Mouse (Mus musculus) heart, adult 11 months (tissue): Measurements from ENCODE around the gene Cdc42ep3.

Experiments
- DNase-seq: peaks from one replicate; pipeline ENCODE4 v3.0.0; 2022

The Cdc42ep3 gene

GRCm38 (mm10) chr17:79354444-79355270, at the start of gene Cdc42ep3:
Cdc42ep3 (minus strand) TSS chr17:79355091.
- DNase-seq: peak; percentile 99

- peak; percentile 91 for DNase-seq
Observed at GRCm38 (mm10) chr17:79400356-79400755, 45.5 kb upstream of the Cdc42ep3 start.

GRCm38 (mm10) chr17:79398416-79398815, 43.5 kb upstream of the Cdc42ep3 start:
- DNase-seq: no peak

- no peak for DNase-seq
Observed at GRCm38 (mm10) chr17:79394799-79395198, 39.9 kb upstream of the Cdc42ep3 start.

- no peak for DNase-seq
Observed at GRCm38 (mm10) chr17:79393886-79394285, 39.0 kb upstream of the Cdc42ep3 start.

GRCm38 (mm10) chr17:79387465-79388066, 32.7 kb upstream of the Cdc42ep3 start:
- DNase-seq: no peak

- DNase-seq: no peak
Observed at GRCm38 (mm10) chr17:79381485-79381884, 26.6 kb upstream of the Cdc42ep3 start.

- peak; percentile 92 for DNase-seq
Observed at GRCm38 (mm10) chr17:79379191-79379590, 24.3 kb upstream of the Cdc42ep3 start.

GRCm38 (mm10) chr17:79376434-79377210, 21.7 kb upstream of the Cdc42ep3 start:
- no peak for DNase-seq

GRCm38 (mm10) chr17:79372973-79373372, 18.1 kb upstream of the Cdc42ep3 start:
- no peak for DNase-seq

GRCm38 (mm10) chr17:79364749-79365450, 10.0 kb upstream of the Cdc42ep3 start:
- no peak for DNase-seq

- DNase-seq: peak; percentile 97
Observed at GRCm38 (mm10) chr17:79356071-79356601, 1.2 kb upstream of the Cdc42ep3 start.

GRCm38 (mm10) chr17:79355271-79355991, 540 bp upstream of the Cdc42ep3 start:
- peak; percentile 98 for DNase-seq

GRCm38 (mm10) chr17:79354174-79354443, 782 bp downstream of the Cdc42ep3 start:
- DNase-seq: no peak

- DNase-seq: peak; percentile 93
Observed at GRCm38 (mm10) chr17:79353446-79354173, 1.3 kb downstream of the Cdc42ep3 start.

- peak; percentile 91 for DNase-seq
Observed at GRCm38 (mm10) chr17:79350751-79351191, 4.1 kb downstream of the Cdc42ep3 start.

GRCm38 (mm10) chr17:79349371-79349770, 5.5 kb downstream of the Cdc42ep3 start:
- peak; percentile 91 for DNase-seq

- DNase-seq: peak; percentile 87
Observed at GRCm38 (mm10) chr17:79347920-79348589, 6.8 kb downstream of the Cdc42ep3 start.

GRCm38 (mm10) chr17:79347291-79347690, 7.6 kb downstream of the Cdc42ep3 start:
- DNase-seq: no peak

GRCm38 (mm10) chr17:79345001-79345709, 9.7 kb downstream of the Cdc42ep3 start:
- peak; percentile 96 for DNase-seq
